Mouse (Mus musculus): ENCODE data around the gene Nisch.

Gene Nisch

DNA sequence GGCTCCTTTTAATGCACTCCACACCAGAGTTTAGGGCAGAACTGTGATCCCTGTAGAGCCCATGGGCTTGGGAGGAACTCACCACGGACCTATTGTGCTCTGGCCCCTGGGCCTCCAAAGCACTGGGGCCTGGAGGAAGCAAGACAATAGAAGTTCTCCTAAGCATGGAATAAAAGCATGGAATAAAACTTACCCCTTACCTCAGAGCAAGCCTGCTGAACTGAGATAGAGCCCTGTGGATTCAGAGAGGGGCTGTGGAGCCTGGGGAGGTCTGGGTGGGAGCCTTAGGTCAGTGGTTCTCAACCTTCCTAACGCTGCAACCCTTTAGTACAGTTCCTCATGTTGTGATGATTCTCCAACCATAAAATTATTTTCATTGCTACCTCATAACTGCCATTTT lies at the start of gene Nisch:
Nisch (minus strand) TSS at position 101 of the 400 bp plus-strand sequence.
- in situ Hi-C loops (cut with MboI, MseI), result loop anchor here (5.0 to 25.0 kb wide), 2 partner anchors 100 to 970 kb away; no protein-coding TSS in a partner anchor

GRCm38 (mm10) chr14:31260932-31261331 lies 44.2 kb upstream of the Nisch start:
- in situ Hi-C loops (cut with MboI, MseI), result no loop called here

- in situ Hi-C loops (cut with MboI, MseI), result no loop called here
Measured at GRCm38 (mm10) chr14:31260374-31260773, 43.6 kb upstream of the Nisch start.

- in situ Hi-C loops (cut with MboI, MseI), result no loop called here
Measured at GRCm38 (mm10) chr14:31258476-31259050, 41.8 kb upstream of the Nisch start.

DNA sequence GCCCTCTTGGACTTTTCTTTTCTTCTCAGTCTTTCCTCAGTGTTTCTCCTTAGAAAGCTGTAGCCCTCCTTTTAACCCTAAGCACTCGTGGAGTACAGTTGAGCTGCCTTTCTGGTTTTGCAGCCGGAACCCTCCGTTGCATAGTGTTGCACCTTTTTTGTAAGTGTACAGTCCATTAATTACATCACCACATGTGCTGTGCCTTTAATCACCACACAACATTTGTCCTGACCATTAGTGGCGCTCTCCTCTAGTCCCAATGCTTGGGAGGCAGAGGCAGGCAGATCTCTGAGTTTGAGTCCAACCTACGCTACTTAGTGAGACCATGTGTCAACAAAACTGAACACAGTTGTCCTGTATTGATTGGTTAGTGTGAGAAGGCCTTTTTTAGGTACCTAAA lies 35.3 kb upstream of the Nisch start:
- in situ Hi-C loops (cut with MboI, MseI), result no loop called here

DNA sequence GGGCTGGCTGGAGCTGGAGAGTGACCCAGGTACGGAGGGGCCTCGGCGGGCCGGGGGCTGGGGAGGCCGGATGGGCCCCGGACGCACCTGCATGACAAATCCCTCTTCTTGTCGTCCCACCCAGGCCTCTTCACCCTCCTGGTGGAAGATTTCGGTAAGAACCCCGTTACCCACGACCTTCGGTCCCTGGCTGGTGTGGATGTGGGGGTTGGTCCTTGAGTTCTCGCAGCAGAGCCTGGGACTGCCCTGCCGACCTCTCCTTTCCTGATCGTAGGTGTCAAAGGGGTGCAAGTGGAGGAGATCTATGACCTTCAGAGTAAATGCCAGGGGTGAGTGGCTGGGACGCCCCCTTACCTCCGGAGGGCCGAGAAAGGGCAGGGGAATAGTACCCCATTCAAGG lies 34.9 kb upstream of the Nisch start:
- in situ Hi-C loops (cut with MboI, MseI), result no loop called here

GRCm38 (mm10) chr14:31251084-31251604 lies 34.4 kb upstream of the Nisch start, which contains the start of the genes Phf7 and Bap1:
Phf7 (minus strand) TSS chr14:31251317.
Bap1 (plus strand) TSS chr14:31251450.
- in situ Hi-C loops (cut with MboI, MseI), result no loop called here

GRCm38 (mm10) chr14:31250222-31251083 lies 33.7 kb upstream of the Nisch start:
- in situ Hi-C loops (cut with MboI, MseI), result no loop called here

DNA sequence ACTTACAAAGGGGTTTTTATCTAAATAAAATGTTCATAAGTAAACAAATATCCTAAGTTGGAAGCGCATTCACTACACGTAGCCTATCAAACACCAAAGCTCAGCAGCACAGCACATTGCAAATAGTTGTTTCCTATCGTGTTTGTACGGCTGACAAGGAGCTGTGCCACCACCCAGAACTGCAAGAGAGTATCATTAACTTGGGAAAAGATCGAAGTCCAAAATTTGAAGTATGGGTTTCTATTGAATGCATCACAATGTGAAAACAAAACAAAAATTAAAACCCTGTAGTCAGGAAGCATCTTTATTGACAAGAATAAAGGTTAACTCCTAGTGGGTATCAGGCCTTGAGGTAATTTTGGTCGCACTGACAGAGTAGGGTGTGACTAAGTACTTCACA lies 31.6 kb upstream of the Nisch start:
- in situ Hi-C loops (cut with MboI, MseI), result no loop called here

- in situ Hi-C loops (cut with MboI, MseI), result no loop called here
Measured at GRCm38 (mm10) chr14:31245946-31246345, 29.2 kb upstream of the Nisch start.

DNA sequence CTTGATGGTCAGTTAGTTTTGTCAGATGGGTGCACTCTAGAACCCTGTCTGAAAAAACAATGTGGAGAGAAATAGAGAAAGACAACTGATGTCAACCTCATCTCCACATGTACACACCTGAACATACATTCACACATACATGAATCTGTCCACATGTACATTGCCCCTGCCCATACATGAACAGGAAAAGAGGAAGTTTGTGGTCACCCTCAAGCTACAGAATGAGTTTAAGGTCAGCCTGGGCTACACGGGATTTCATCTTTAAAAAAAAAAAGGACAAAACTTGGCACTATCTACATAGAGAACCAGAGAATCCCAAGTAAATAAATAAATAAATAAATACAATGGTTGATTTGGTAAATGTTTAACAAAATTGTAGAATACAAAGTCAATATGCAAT lies 28.0 kb upstream of the Nisch start:
- in situ Hi-C loops (cut with MboI, MseI), result no loop called here

DNA sequence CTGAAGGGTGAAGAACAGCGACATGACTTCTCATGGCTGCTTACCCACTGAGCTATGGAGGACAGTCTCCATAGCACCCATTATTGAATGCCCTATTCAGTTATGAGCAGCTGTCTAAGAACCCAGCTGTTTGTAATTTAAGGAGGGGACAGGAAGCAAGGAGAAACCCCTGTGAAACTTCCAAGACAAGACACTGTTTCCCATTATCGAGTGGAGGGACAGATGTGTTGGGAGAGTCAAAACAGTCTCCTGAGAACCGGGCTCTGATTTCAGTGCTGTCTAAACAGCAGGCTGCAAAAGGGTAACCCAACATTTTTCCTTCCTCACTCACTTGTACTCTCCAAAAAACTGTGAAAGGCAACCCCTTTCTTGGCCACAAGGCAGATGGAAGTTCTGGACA lies 23.8 kb upstream of the Nisch start:
- in situ Hi-C loops (cut with MboI, MseI), result no loop called here

DNA sequence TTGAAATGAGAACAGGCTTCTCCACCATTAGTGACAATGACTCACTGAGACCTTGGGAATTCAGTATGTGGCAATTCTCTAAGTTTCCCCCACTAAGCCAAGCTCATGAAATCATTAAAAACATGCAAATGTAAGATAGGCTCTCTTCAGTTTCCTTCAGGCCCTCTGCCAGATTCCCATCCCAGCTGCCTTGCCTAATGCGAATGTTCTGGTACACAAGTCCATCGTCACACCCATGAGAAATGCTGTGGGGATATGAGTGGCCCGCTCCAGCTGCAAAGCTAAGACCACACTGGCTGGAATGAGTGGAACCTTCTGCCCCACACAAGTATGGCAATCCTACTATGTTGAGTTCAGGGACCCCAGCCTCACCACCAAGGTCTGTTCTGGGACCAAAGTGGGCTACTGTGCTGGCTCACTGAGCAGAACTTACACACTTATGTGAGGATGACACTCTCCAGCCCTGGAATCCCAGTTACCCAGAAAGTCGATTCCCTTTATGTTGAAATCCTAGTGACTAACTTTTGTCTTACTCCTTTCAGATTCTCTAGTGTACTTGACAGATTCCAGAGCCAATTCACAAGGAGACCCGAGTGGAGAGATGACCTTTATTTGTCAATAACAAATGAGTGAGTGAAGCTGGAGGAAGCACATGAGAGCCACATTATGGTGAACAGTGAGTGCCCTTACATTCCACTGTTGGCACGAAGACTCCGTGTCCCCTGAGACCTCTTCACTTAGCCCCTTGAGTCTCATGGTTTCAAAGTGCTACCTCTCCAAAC lies 20.5 kb upstream of the Nisch start:
- in situ Hi-C loops (cut with MboI, MseI), result no loop called here

DNA sequence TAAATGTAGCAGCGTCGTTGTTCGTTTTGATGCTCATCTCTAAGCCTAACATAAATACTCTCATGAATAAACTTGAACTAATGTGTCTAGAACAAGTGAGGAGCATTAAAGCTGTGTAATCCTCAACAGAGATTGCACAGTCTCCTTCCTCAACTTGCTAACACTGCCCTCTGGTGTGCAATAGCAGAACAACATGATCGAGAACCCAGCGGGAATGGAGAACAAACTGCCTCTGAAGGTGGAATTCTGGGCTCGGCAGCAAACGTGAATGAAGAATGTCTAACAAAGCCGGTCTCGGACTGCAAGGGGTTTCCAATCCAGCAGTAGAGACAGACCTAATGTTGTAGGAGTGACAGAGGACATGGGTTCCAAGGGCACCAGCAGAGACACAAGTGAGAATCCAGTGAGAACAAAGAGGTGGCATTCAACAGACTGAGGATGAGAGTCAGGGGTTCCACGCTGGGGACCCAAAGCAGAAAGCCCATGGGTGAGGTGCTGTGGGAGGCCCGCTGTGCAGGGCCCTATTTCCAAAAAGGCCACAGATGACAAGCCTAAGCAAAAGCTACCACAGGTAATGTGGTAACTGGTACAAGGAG lies 17.3 kb upstream of the Nisch start:
- in situ Hi-C loops (cut with MboI, MseI), result no loop called here

DNA sequence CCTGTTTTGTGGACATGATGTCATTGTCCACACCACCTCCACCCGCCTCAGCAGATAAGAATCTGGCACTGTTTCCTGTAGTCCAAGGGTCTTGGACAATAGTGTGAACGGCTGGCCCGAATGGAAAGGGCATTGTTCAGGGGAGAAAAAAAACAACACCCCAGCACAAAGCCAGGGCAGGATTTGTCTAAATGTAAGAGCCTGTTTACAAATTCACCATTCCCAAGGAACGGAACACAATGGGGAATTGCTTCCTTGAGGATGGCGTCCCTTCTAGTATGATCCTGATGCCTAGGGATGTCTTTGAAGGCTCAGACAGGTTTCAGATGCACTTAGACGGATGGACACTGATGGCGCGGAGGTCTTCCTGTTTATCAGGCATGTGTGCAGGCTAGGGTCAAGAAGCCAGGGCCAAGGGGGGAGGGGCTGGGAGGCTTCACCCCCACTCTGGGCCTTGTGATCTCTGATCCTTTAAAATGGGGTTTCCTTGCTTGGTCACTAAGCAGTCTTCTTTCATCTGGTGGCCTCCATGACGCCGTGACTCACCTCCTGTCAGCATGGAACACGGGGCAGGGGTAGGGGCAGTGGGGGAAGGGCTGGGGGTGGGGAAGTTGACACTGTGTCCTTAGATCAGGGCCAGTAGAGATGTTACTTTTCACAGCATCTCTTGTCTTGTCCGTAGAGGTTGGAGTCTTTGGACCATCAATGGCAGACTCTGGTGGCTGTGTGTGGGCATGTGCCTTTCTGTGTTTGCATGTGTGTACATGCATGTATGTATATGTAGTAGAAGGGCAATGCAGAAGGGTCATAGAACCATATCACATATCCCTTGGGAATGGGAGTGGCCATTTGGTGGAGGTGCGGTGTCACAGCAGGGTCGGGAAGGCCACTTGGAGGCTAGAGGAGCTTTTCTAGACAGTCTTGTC lies 16.6 kb upstream of the Nisch start:
- in situ Hi-C loops (cut with MboI, MseI), result no loop called here

GRCm38 (mm10) chr14:31232404-31233069 lies 15.8 kb upstream of the Nisch start:
- in situ Hi-C loops (cut with MboI, MseI), result no loop called here

DNA sequence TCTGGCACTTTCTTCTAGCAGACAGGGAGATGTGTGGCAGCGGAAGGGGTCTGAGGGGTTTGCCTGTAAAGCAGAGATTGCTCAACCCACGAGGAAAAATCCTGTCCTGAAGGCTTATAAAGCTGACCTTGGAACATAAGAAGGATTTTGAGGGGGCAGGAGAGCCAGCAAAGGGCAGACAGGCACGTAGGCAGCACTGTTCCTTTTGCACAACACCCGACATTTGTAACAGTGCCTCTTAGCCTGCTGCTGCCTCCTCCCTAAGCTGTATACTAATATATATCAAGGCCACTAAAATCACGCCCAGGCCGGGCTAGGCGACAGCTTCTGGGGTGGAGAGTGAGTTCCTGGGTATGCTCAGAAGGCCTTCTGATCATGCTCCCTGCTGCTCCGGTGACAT lies 13.7 kb upstream of the Nisch start:
- in situ Hi-C loops (cut with MboI, MseI), result no loop called here

DNA sequence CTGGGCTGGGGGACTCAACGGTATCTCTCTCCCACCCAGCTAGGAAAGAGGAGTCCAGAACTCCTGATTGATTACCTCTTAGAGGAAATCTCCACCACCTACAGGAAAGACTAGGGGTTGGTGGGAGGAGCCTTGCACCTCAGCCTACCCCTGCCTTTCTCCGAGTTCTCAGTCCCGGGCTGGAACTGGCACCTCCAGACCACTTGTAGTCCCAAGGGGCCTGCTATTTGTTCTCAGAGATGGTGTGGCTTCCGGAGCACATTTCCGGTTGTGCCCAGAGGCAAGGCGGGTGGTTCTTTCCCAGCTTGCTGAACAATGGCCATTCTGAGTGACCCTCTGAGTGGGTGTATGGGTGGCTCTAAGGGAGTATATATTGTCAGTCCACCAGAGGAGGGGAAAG lies 11.5 kb upstream of the Nisch start:
- in situ Hi-C loops (cut with MboI, MseI), result no loop called here

DNA sequence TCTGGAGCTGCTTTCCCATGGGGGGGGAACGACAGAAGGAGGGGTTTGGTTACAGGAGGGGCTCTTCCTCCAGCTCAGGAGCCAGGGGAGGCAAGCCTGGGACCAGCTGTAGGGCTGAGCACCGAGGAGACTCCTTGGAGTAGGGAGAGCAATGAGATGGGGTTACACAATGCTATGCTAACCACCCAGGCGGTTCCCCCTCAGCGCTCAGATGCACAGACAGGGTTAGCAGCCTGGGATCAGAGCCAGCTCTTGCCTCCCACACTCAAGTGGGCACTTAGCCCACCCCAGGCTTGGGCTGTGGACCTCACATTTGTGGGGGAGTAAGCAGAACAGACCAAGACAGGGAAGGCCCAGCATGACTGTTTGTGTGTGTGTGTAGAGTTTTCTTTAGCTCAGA lies 10.2 kb upstream of the Nisch start:
- in situ Hi-C loops (cut with MboI, MseI), result no loop called here

DNA sequence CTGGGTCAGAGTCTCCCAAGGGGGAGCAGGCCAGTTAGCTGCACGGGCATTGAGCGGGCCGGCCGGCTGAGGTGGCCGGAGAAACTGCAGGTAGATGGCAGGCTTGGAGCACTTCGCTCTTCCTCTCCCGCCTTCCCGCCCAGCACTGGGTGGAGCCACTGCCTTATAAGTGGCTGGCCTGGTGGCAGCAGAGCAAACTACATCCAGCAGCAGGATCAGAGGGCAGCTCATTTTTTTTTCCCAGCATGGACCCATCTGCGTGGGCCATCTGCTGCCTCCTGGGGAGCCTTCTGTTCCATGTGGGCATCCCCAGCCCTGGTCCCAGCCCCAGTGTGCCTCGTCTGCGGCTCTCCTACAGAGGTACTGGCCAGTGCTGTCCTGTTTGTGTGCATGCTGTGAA lies 920 bp upstream of the Nisch start, which contains the start of gene Sema3g:
Sema3g (plus strand) TSS at position 195 of the 400 bp plus-strand sequence.
- in situ Hi-C loops (cut with MboI, MseI), result loop anchor here (5.0 to 25.0 kb wide), 2 partner anchors 100 to 970 kb away; no protein-coding TSS in a partner anchor

Data from T-helper 17 cell (primary cell).